Mouse (Mus musculus): Measurements from ENCODE around the gene Anapc10.

DNA sequence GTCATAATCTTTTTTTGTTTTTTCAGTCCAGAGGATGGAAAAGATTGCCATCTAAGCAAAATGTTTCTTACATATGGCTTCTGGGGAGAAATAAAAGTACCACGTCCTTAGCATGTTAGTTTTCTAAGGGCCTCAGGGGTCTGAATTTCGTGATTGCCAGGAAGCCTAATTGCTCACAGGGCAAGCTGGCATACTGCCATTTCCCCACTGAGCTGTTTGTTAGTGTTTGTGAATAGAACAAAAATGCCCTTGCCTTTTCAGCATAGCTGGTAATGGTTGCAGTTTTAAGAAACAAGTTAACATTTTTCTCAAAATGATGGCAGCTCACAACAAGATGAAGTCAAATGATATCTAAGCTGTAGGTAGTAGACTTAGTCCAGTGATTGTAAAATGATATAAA is 38.7 kb downstream of the Anapc10 start:
- TF ChIP-seq POLR2A (IDR thresholded peaks at IDR 0.05; ENCODE audit: insufficient read length, low read depth) (no peak), E2F4 (IDR thresholded peaks at IDR 0.05; ENCODE audit: insufficient read depth) (no peak), MYOD1 (IDR thresholded peaks at IDR 0.05; ENCODE audit: control insufficient read depth in 1 of 3, insufficient read length in 2 of 3, low read depth in 2 of 3) (no peak), POLR2AphosphoS2 (IDR thresholded peaks at IDR 0.05; ENCODE audit: insufficient read length, low read depth) (no peak), CEBPB (IDR thresholded peaks at IDR 0.05; ENCODE audit: insufficient read depth, poor library complexity, severe bottlenecking) (no peak), MAX (IDR thresholded peaks at IDR 0.05; ENCODE audit: low read depth) (no peak), SRF (IDR thresholded peaks at IDR 0.05; ENCODE audit: control insufficient read depth, insufficient read length, low read depth) (no peak), TCF12 (IDR thresholded peaks at IDR 0.05; ENCODE audit: insufficient read depth, poor library complexity, severe bottlenecking) (no peak), TCF3 (IDR thresholded peaks at IDR 0.05; ENCODE audit: insufficient read length, low read depth) (no peak), USF1 (IDR thresholded peaks at IDR 0.05; ENCODE audit: low read depth) (no peak), REST (IDR thresholded peaks at IDR 0.05; ENCODE audit: insufficient read depth, insufficient read length) (no peak), MYOG (IDR thresholded peaks at IDR 0.05; ENCODE audit: control insufficient read depth in 1 of 3, insufficient read depth in 1 of 3, insufficient read length in 2 of 3, low read depth in 2 of 3) (no peak)
